Mouse (Mus musculus): Measurements from ENCODE around the gene Rsph14. TPM values are rescaled to one million over a fixed set of nuclear protein-coding genes. Genes with fewer than 3 reads are reported as not detected.

Gene Rsph14
- total RNA-seq, 2 experiments from 2014 or later = not detected

DNA sequence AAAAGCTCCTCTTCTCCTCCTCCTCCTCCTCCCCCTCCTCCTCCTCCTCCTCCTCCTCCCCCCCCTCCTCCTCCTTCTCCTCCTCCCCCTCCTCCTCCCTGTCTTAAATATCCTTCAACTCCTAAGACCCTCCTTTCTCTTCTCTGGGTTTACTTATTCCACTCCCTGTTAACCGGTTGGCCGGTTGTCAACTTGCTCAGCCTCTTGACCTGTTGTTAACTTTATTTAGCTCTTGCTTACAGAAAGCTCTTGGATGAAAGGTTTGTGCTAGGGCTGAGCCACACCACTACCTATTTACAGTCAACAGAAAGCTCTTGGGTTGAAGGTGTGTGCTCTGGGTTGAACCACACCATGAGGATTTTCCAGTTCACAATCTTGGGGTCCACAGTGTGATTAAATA lies 12.1 kb downstream of the Rsph14 start:
- no peak overlapping the region for H3K4me3 ChIP-seq
- no peak for DNase-seq (ENCODE audit: extremely low spot score in 1 of 2, low spot score in 2 of 2)
- TF ChIP-seq CTCF (IDR thresholded peaks at IDR 0.05) = no peak
- no peak overlapping the region for H3K27ac ChIP-seq
- intact Hi-C loops (cut with DNase I) = no loop called here

DNA sequence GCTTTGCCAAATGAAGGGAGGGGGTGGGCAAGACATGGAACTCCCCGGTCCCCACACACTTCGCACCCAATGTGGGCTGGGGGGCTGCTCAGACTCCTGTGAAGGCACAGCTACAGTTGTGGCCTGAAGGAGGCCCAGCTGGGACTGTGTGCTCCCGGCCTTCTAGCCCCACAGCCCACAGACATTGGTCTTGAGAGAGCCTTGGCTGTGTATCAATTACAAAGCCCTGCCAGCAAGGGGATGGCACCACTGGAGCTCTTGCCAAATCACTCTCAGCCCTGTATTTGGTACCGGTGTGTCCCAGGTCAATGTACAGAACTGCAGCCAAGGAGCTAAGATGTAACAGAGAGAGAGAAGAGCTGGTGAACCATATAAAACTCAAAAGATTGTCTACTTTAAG lies 15.9 kb downstream of the Rsph14 start:
- TF ChIP-seq CTCF (IDR thresholded peaks at IDR 0.05) = no peak
- intact Hi-C loops (cut with DNase I) = no loop called here
- no peak for DNase-seq (ENCODE audit: extremely low spot score in 1 of 2, low spot score in 2 of 2)
- H3K27ac ChIP-seq = no peak overlapping the region
- H3K4me3 ChIP-seq = no peak overlapping the region

DNA sequence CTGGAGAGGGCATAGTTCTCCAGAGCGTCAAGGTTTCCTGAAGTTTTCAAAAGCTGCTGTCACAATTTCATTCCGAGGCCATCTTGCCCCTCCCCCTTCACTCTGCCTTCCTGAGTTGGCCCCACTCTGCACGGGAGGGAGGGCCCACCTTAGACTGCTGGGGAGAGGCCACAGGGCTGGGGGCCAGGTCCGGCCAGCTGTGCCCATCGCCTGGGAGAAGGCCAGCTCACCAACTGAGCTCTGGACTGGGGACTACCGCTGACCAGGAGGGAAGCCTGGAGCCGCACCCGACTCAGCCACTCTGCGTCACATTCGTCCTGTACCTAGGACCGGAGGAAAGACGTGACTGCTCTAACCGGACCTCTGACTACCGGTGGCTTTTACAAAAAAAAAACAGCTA lies 16.9 kb downstream of the Rsph14 start:
- Histone ChIP-seq H3K27ac (no peak overlapping the region), H3K4me3 (no peak overlapping the region)
- intact Hi-C loops (cut with DNase I) = no loop called here
- DNase-seq (ENCODE audit: extremely low spot score in 1 of 2, low spot score in 2 of 2) = no peak
- TF ChIP-seq CTCF (IDR thresholded peaks at IDR 0.05) = no peak

DNA sequence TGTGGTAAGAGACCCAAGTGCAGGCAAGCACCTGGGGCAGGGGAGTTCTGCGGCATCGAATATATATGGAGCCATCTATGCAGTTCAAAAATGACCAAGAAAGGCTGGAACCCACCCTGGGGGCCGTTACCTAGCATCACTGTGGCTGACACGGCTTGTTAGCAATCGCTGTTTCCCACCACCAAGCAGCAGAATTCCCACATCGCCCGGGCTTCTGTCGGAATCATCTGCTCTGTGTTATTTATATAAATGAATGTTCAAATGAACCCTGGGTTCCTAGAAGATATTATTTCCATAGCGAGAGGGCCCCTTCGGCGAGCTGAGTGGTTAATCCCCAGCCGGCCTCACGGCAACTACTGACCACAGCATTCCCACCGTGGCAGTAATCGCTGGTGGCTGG lies 21.7 kb downstream of the Rsph14 start:
- no peak for DNase-seq (ENCODE audit: extremely low spot score in 1 of 2, low spot score in 2 of 2)
- Histone ChIP-seq H3K4me3 (no peak overlapping the region), H3K27ac (peak overlapping the region; percentile 40)
- TF ChIP-seq CTCF (IDR thresholded peaks at IDR 0.05) = no peak
- intact Hi-C loops (cut with DNase I) = no loop called here

DNA sequence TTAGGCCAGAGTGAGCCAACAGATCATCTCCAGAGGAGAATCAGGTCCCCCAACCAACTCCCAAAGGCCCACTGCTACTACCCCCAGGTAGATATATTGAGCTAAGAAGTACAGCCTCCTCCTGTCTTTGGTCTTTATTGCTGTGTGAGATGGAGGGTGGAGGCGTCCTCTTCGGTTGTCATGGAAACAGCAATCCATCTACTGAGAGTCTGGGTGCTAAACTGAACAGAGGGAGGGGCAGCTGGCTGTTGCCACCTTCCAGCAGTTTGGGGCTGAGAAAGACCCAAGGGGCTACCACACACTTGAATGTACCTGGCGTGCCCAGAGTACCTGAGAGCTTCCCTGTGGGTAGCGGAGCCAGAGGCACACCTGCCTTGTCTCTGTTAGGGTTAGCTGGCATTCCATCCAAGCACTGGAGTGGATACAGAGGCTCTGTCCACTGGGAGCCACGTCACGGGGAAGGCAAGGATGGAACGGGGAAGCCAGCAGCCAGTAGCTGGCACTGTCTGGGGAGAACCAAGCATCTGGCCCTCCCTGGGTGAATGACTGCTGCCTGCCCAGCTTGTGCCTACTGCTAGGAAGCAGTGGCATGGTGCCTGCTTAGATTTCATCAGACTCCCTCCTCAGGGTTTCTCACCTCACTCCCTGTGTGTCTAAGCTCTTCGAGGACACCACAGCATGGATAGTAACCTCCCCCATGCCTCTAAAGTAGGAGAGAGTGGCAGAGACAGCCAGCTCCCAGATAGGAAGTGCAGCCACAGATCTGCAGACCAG lies 25.3 kb downstream of the Rsph14 start:
- intact Hi-C loops (cut with DNase I) = loop anchor here (2.0 to 5.0 kb wide), 2 partner anchors 40 to 54 kb away; partner anchors contain the start of gene Gnaz
- peak overlapping the region; percentile 87 for H3K27ac ChIP-seq
- H3K4me3 ChIP-seq = no peak overlapping the region
- DNase-seq (ENCODE audit: extremely low spot score in 1 of 2, low spot score in 2 of 2) = peak; percentile 55 to 68
- no peak for TF ChIP-seq CTCF (IDR thresholded peaks at IDR 0.05)

DNA sequence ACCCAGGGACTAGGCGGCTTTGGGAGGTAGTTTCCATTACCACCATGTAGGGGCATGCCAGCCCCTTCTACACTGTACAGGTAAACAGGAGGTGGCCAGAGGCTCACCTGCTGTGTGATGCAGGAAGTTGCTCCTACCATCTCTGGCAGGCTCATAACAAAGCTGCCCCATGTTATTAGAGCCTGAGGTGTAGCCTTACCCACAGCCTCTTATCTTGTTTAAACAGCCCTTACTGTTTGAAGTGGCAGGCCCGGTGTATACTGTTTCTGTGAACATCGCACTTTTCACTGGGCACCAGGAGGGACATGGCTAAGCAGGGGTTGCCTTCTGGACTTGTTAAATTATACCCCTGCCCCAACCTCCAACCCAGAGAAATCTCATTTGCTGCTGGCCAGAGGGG lies 28.3 kb downstream of the Rsph14 start:
- Histone ChIP-seq H3K4me3 (no peak overlapping the region), H3K27ac (no peak overlapping the region)
- TF ChIP-seq CTCF (IDR thresholded peaks at IDR 0.05) = no peak
- no peak for DNase-seq (ENCODE audit: extremely low spot score in 1 of 2, low spot score in 2 of 2)
- intact Hi-C loops (cut with DNase I) = no loop called here

DNA sequence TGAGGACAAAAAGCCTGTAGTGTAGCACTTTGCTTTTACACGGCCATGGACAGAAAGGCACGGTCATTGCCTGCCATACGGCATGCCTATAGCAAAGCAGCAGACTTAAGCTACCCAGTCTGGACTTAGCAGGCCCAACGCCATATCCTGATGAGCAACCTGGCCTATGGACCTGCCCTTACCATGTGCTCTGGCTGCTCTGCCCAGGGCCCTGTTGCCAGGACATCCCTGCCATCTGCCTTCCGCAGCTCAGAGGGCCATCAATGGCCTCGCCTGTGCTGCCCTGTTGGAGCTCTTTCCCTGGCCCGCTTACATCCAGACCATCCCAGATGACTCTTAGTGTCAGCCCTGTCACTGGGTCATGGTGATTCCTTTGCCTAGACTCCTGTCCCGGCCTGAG lies 31.0 kb downstream of the Rsph14 start:
- H3K4me3 ChIP-seq = no peak overlapping the region
- DNase-seq (ENCODE audit: extremely low spot score in 1 of 2, low spot score in 2 of 2) = no peak
- intact Hi-C loops (cut with DNase I) = no loop called here
- H3K27ac ChIP-seq = no peak overlapping the region
- no peak for TF ChIP-seq CTCF (IDR thresholded peaks at IDR 0.05)

DNA sequence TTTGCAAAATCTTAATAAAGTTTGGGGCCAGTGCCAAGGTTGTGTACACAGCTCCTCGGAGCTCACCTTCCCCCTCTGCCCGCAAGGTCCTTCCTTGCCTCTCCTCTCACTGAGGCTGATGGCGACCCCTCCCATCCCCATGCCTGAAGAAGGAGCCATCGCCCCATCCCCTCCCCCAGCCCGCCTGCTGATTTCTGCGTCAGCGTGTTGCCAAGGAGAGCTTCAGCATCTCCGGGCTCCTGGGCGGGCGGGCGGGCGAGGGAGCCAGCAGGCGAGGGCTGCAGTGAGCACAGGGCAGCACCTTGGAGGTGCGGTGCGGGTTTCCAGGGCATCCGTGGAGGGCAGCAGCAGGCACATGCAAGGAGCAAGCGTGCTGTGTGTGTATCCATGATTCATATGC lies 37.0 kb downstream of the Rsph14 start:
- DNase-seq (ENCODE audit: extremely low spot score in 1 of 2, low spot score in 2 of 2) = peak; percentile 53 to 61
- Histone ChIP-seq H3K4me3 (peak overlapping the region; percentile 27; the same call in 1 of the 2 replicates), H3K27ac (peak overlapping the region; percentile 56; the same call in 1 of the 2 replicates)
- no peak for TF ChIP-seq CTCF (IDR thresholded peaks at IDR 0.05)
- intact Hi-C loops (cut with DNase I) = no loop called here

DNA sequence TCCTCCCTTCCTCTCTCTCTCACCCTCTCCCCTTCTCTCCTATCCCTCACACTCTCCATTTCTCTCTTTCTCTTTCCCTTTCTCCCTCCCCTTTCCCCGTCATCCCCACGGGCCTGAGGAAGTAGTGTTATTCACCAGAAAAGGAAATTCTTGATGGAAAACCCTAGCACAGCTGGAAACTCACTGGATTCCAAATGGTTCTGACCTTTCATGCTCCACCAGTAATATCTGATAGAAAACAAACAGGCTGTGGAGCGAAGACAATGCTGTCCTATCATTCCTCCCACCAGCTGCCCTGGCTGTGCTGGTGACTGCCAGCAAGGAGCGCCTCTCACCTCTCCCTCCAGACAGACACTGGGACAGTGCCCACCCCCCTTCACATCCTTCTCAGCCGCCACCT lies 37.5 kb downstream of the Rsph14 start:
- H3K27ac ChIP-seq = no peak overlapping the region; the same call in 1 of the 2 replicates
- DNase-seq (ENCODE audit: extremely low spot score in 1 of 2, low spot score in 2 of 2) = no peak
- TF ChIP-seq CTCF (IDR thresholded peaks at IDR 0.05) = no peak
- no peak overlapping the region for H3K4me3 ChIP-seq
- intact Hi-C loops (cut with DNase I) = no loop called here

DNA sequence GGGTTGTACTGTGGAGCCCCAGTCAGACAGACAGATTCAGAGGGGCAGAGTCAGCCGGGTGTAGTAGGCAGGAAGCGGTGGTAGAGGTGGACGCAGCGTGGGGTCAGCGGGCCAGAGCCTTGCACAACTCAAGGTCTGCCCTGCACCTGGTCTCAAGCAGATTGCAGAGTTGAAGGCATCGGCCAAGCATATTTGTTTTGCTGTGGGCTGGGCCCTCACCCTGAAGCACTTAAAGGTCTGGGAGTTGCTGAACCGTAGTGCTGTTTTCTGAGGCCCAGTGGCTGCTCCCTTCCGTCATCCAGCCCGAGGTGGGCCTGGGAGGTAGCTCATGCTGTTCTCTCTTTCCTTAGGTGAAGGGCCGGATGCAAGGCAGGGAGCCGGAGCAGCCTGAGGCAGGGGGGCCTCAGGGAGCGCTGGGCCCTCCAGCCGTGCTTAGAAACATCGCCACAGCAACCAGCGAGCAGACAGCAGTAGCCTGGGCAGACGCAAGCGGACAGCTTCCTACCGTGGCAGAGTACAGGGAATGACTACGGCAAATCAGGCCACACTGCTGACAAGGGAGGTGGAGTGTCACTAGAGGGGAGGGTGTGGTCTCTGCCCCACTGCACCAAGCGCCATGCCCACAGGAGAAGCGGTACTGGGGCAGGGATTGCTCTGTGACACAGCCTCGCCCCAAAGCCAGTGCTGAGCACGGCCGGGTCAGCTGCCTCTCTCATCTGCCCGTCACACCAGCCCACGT lies 41.6 kb downstream of the Rsph14 start:
- TF ChIP-seq CTCF (IDR thresholded peaks at IDR 0.05) = no peak
- no peak overlapping the region for H3K27ac ChIP-seq
- DNase-seq (ENCODE audit: extremely low spot score in 1 of 2, low spot score in 2 of 2) = no peak
- H3K4me3 ChIP-seq = no peak overlapping the region
- intact Hi-C loops (cut with DNase I) = no loop called here

DNA sequence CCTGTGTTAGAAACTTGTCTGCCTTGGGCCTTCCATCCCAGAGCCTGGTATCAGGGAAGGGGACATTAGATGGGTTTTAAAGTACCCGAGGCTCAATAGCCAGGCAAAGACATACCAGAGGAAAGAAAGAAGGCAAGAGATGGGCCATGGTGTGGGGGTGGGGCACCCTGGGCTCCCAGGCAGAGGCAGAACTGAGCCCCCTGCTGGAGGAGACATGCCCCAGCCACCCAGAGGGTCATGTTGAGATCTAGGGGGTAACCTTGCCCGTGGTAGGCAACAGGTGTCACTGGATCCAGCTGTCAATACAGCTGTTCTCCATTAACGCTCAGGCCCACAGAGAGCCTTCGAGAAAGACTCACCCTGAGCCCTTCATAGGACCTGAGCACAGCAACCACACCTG lies 42.6 kb downstream of the Rsph14 start:
- intact Hi-C loops (cut with DNase I) = no loop called here
- Histone ChIP-seq H3K27ac (no peak overlapping the region), H3K4me3 (no peak overlapping the region)
- peak; percentile 22 for TF ChIP-seq CTCF (IDR thresholded peaks at IDR 0.05)
- no peak for DNase-seq (ENCODE audit: extremely low spot score in 1 of 2, low spot score in 2 of 2)

DNA sequence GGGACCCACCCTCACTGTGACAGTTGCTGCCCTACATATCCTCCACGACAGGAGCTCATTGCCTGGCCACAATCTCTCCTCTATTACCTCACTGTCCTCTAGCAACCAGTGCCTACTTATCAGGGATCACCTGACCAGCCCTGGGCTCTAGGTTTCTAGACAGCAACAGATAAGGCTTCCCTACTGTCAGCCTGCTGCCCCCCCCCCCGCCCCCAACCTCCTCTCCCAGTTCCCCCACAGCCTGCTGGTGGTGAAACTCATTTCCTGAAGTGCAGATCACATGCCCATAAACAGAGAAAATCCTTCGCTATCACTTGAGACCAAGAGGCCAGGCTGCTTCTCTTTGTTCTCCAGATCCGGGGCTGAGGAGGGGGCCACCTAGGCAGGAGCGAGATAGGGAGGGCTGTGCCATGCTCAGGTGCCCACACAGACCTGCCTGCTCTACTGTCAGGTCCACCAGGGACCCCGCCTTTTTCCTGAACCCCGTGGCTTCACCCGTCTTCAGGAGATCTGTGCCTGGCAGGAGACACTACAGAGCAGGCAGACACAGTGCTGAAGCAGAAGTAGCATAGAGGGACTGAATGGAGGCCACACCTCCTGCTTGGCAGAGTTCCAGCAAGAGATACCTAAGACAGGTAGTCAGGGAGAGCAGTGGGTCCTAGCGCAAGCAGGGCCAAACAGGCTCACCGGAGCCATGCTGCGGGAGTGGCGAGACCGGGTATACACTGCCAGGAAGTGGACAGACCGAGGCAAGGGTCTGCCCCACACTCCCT lies 44.5 kb downstream of the Rsph14 start:
- no peak overlapping the region for H3K4me3 ChIP-seq
- intact Hi-C loops (cut with DNase I) = no loop called here
- H3K27ac ChIP-seq = peak overlapping the region; percentile 2; the same call in 1 of the 2 replicates
- TF ChIP-seq CTCF (IDR thresholded peaks at IDR 0.05) = no peak
- DNase-seq (ENCODE audit: extremely low spot score in 1 of 2, low spot score in 2 of 2) = no peak
